Mouse (Mus musculus) kidney, adult 18-20 months (tissue): ENCODE measurements at regions not wholly inside any gene's neighbourhood (a gene's known extent, or its start where the extent isn't known, plus 50 kb on each side); places are given as distances from the start of the nearest gene placed in this dataset.

ENCODE experiments used
- DNase-seq: peaks from one replicate; pipeline ENCODE4 v3.0.0; 2021

DNA sequence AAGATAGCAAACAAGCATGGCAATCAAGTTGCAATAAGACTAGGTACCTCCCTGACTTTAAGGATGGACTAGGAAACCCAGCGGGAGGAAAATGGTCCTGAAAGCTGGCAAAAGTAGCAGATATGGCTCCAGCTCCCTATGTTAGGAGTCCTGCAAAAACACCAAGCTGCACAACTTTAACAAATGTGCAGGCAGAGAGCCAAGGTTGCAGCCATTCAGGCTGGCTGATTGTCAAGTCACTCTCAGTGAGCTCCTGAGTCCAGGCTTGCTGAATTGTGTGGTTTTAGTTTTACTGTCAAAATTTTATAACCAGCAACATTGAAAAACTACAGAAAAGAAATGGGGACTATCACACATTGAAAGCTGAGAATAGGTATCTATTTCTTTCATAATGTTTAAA lies 1122.8 kb upstream of the Slc10a2 start:
- DNase-seq = no peak

DNA sequence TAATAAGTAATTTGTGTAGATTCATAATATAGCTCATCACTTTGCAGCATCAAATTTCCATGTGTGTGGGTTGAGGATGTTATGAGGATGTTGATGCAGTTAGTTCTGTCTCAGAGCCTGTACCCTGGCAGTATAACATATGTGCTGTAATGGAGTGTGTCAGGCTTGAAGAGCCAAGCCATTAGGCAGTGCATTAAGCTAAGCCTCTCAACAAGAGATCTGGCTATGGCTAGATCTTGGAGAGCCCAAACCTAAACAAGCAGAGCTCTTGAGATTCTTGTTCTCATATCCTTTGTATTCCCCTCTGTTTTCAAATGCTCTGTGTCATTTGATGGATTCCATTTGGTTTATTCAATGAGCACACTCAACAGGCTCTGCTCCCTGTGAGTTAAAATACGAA lies 1120.0 kb upstream of the Slc10a2 start:
- DNase-seq = no peak

DNA sequence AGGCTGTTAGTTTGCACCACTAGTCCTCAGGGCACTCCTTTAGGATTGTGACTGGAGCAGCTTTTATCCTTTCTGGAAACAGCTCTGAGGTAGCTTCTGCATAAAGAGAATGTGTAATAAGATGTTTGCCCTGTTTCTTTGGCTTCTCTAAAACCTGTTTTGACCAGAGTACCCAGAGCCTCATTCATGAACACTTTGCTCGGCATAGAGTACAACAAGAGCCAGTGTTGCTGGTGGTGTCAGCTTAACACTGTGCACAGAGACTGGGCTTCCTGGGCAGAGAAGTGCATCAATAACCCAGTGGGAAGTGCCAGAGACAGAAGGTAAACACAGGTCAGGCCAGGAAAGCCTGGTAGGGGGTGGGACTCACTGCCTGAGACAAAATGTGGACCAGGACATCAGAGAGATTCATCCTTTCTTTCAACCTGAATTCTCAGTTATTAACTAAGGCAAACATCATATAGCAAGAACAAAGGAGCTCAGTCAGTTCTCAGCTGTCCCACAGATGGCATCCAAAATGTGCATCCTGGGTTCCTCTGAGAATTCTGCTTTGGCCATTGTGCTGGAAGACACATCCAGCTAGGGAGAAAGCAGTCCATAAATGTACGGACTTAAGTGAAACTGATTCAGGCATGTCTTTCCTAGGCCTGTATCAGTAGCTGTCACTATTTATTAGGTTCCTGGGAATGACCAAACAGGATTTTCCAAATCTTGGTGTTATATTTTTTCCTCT lies 1102.6 kb upstream of the Slc10a2 start:
- no peak for DNase-seq

DNA sequence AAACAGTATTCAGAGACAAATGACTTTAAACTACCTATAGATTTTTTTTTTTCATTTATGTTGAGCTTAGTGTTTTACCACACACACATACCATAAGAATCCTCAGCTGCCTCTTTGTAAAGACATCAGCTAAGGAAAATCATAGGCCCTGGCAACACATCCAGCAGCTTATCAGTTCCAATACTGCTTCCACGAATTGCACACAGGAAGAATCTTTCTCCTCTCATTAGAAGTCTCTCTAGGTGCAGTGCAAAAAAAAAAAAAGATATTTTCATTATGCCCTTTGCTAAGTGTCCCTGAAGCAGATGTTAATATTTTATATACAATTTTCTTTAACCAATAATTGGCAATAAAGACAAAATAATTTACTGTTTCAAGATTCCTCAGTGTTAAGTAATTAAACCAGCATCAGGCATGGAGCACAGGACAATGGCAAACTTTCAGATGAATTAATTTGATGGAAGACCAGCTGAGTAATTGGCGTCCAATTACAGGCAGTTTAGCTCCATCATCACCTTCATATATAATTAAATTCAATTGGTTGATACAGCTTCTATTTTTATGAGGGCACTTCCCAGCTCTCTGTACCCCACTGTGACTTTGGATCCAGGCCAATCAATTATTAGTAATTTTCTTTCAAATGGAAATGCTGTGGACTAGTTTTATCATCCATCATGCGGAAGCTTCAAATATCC lies 1099.0 kb upstream of the Slc10a2 start:
- DNase-seq = no peak

DNA sequence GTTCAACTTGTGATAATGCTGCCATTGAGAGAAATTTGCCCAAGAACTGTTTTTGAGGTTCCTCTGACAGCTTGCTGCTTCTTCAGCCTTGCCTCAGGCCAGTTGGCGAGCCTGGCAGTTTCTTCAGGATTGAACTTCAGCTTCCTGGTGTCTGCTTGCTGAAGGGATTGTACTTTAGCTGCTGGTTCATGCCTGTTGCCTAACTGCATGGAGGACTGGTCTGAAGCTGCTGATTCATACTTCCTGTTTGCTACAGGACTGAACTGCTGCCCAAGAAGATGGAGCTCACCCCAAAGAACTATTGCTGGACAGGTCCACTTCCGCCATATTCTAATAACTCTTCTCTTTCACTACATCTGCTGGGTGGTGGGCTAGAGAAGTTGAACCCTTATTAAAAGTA lies 1086.3 kb upstream of the Slc10a2 start:
- DNase-seq = no peak

DNA sequence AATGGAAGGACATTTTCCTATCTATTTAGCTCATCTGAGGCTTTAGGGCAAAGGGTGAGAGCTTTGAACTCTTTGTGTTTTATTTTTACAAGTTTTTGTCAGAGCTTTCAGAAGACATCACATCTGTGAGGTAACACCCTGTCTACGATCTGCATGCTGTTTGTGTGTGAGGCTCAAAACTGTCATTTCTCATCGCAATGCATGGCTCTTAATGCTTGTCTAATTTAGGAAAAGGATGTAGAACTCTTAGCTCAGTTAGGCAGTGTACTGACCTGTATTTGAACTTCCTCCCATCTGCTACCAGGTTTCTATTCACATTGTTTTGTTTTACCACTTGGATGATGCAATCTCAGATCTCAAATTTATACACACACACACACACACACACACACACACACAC lies 1083.3 kb upstream of the Slc10a2 start:
- no peak for DNase-seq

DNA sequence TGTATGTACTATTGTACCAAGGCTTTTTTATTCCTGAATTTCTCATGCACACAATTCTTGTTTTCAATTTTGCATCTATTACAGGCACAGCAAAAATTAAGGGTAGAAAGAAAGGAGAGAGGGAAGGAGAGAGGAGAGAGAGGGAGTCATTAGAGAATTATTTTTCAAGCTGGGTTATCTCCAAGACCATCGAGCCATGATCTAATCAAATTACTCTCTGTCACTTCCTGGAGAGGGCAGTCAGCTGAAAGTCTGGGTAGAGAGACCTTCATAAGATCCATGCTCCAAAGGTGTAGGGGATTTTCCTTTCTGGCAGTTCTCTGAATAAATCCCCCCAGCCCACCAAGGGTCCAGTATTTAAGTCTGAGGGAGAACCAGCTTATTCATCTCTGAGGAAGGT lies 1081.4 kb upstream of the Slc10a2 start:
- DNase-seq = no peak

DNA sequence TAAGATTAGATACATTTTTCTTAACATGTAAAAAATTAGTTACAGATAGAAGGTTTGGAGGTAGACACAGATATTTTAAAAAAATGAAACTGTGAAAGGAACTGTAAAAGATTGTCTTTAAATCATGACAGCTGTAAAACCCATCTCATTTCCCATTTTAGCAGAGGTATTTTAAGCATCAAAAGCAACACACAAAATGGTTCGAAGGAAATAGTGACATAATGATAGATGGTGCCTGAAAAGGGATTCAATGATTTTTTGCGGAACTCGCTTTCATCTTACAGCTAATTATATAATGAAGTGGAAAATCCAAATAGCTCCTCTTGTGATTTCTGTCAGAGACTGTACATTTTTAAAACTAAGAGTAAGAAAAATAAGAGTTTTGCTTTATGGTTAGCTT lies 1074.5 kb upstream of the Slc10a2 start:
- no peak for DNase-seq

DNA sequence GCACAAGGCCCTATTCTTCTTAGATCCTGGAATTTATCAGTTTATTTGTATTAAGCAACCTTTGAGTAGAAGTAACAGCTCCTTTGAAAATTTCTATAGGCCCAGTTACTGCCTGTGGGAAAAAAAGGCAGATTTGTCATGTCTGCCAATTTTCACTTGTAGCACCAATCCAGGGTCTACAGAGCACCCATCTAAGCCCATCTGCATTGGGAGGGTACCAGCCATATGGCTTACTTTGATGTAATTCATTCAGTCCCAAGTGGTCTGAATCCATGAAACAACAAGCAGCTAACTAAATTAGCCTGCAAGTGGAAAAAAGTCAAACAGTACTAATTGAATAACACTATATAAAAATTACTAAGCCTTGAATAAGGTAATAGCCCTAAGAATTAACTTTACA lies 1061.3 kb upstream of the Slc10a2 start:
- no peak for DNase-seq

DNA sequence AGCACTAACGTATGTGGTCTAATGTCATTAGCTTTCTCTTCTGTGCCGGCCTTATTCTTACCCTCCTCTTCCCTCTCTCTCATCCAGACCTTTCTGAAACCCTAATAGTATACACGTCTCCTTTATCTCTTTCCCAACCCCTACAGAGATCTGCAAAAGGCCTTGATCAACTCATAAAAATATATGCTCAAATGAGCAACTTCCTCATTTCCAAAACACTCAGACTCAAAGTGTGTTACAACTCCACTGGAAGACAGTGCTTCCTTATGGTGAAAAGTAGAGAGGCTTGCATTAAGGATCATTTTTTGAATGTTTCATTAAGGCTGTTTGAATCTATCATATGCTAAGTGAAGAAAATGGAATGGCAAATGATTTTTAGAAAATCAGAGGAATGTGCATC lies 1060.1 kb upstream of the Slc10a2 start:
- DNase-seq = no peak

DNA sequence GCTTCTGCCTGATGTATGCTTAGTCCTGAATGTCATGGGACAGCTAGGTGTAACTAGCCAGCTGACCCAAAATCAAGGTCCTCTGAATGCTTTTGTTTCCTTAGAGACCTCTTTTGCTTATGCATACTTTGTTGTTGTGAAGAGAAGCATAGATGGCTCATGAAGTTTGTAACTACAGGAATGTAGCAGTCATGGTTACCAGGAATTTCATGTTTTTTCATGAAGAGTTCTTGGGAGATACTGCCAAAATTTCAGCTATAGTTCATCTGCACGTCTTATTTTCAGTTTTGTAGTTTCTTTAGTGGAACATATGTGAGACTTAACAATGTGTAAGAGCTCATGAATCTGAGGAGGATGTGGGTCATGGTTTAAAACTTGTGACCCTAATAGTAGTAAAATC lies 1059.6 kb upstream of the Slc10a2 start:
- no peak for DNase-seq

DNA sequence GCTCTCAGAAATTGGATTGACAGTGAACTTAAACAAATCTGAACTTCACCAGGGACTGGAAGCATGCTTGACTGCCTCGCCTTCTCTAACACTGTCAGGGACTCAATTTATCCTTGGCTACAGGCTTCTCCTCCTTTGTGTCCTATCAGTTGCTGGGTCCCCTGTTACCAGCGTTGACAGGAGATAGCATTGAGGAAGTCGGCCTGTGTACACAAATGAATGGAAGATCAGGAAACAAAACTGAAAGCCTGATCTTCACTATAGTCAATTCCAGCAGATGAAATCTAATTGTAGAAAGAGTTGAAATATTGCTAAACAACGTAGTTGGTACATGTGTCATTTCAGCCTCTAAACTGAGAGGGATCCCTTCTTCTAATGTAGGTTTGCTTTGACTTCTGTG lies 1039.4 kb upstream of the Slc10a2 start:
- DNase-seq = no peak

DNA sequence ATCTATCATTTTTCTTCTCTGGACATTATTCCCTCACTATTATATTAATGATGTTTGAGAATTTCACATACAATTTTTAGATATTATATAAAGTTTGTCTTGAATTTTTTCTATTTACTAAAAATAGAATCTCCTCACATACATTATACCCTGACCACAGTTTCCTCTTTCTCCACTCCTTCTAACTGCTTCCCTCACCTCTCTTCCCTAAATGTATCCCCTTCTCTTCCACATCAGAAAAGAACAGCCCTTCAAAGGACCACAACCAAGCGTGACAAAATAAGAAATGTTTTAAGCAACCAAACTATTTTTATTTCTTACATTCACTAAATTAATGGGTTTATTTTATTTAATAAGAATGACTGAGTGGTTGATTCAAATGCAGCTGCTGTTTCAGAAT lies 1034.9 kb upstream of the Slc10a2 start:
- DNase-seq = no peak

DNA sequence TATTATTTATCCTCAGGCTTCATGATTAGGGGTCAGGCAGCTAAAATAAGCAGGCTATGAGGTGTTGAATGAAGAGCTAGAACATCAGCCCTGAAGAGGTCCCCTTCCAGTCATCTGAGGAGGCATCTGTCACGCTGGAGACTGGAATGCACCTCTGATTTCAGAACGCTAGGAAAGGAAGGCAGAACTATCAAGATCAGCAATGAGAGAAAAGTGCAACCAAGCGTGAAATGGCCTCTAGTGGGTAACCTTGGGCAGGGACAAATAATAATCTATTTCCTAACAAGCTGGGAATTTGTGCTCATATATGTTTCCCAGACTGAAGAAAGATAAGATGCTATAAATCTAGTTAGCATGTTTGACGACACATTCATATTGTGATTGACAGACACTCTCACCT lies 1034.0 kb upstream of the Slc10a2 start:
- no peak for DNase-seq

DNA sequence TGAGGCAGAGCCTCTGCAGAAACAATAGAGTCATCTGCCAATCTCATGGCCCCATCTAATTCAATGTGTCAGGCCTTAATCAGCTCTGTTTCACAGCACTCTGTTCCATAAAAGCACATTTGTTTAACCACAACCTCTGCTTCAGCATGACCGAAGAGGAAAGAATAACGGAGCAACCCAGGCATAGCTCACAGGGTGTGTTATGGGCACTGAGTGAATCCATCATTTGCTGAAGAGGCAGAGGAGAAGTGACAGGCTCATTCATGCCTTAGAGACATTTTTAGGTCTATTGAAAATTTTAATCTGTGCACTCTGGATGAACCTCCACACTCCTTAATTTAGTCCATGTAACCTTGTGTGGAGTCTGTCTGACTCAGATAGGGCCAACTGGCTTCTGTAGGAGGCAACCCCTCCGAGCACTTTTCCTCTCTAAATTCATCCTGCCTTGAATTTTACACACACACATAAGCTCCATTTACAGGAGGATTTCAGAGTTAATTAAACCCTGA lies 1027.1 kb upstream of the Slc10a2 start:
- DNase-seq = no peak

DNA sequence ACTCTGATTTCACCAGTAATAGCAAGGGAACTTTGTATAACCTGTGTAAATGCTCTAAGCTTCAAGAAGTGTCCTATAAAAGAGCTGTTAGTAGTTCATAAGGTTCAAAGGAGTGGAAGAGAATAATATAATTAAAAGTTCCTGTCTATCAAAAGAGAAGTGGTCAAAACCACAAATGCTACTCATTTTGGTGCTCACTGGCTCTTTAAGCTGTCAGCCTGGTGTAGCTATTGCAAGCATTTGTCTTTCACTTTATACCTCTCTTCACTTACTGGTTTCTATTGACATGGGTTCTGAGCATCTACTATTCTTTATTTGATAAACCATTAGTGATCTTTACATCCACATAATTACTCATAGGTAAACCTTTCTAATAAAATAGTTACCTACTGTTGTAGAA lies 1020.1 kb upstream of the Slc10a2 start:
- DNase-seq = no peak

DNA sequence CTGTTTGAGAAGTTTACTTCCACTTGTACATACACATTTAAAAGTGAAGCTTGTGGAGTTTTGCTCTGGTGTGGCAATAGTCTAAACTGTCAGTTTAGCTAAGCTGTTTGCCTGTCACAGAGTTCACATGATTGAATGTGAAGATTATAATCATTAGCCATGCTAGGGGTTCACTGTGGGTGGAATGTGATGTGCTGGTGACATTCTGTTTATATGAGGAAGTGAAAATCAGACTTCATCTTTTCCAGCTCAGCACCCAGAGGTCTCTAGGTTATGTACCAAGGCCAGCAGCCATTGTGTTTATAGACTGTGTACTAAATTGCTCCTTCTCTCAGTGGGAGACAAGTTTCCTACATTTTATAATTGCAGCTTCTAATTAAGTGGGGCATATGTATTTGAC lies 1014.4 kb upstream of the Slc10a2 start:
- DNase-seq = no peak

DNA sequence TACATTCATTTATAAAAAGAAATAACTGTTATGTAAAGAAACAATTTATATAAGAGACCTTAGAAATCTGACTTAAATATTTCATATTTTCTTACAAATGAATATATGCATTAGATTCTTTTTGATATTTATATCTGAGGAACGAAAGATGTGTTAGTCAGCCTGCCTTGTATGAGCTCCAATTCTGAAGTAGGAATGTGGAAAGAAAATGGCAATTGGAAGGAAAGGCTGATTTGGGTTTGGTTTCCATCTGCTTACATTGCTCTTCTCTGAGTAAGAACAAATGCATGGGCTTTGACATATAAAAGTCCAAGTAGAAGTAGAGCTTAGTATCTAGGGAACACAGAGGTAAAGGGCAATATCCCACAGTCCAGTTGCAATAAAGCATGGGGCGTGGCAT lies 1006.2 kb upstream of the Slc10a2 start:
- DNase-seq = no peak

DNA sequence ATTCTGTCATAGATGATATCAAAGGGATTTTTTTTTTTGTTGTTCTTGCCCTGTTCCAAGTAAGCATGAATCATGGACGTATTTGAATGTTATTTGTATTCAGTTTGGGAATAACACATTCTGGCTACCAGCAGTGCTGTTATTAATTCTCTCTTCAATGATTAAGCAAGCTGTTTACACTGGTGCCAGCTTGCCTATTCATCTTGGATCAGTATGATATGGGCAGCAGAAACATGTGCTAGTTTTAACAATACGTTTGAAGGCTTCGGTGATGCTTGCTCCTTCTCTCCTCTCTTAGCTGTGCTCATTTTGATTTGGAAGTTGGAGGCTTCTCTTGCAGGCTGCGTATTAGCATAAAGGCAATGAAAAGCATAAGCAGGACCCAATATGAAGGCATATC lies 984.9 kb upstream of the Slc10a2 start:
- DNase-seq = no peak

DNA sequence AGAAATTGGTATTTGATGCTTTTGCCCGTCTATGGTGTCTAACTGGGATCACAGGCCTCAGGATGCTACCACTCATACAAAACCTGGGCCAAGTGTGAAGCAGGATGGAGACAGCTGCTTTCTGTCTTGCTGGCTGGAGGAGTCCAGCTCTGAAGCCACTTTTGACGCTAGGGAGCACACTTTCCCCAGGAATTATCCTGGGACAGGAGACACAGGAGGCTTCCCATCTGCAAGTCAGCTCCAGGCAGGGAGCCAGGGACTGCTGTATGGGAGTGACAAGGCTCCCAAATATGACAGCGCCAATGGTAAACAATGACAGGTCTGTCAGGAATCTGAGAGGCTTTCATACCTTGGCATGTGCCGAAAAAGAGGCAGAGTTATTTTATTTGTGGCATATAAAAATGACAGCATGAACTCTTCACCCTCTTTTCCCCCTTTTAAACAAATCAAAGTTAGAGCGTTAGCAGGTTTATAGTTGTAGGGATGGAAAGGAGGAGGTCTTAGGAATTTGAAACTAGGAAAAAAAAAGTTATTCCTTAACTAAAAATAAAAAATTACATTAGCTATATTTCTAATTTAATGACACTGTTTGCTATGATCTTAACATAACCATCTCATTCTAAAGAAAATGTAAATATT lies 938.9 kb upstream of the Slc10a2 start:
- peak; percentile 6 for DNase-seq

DNA sequence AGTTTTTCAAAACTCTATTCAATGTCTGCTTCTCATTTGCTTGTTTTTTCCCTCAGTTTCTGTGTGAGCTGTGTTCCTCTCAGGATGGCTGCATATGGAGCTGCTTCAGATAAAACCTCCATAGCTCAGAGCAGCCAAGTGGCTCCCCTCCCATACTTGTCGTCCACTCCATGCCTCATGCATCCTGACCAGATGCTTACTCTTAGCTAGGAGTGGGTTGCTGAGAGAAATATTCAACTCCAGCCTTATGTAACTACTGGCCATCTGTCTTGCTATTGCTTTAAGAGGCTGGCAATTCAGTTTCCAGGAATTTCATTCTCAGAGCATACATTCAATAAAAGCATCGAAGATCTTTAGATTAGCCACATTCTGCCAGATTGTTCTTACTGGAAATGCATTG lies 907.1 kb upstream of the Slc10a2 start:
- no peak for DNase-seq

DNA sequence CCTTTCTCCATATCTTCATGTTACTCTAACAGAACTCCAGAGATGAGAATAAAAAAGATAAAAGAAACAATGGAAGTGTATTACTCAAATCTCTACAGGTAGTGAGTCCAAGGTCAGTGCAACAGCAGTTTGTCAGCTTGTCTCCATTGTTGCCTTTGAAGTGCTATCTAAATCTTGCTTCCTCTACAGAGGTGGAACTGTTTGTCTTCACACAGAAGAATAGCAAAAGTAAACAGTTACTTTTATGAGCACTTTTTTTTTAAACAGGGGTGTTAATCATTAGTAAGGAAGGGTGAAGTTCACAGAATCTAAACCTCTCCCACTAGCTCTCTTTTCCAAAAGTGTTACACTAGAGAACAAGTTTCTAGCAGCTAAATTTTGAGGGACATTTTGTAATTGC lies 906.0 kb upstream of the Slc10a2 start:
- no peak for DNase-seq

DNA sequence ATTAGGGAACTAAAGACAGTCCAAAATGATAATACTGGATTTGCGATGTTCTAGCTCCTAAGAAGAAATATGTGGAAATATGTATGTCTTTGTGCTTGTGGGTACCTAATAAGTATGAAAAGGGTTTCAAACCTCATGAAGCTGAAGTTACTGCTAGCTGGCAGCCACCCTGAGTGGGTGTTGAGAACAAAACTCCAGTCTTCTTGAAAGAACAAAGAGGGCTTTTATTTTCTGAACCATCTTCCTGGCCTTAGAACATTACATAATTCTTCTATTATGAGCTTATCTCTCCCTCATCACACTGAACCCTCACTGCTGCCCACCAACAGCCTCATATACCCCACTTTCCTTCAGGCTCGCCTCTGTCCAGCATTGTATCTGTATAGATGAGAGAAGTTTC lies 905.6 kb upstream of the Slc10a2 start:
- DNase-seq = no peak

DNA sequence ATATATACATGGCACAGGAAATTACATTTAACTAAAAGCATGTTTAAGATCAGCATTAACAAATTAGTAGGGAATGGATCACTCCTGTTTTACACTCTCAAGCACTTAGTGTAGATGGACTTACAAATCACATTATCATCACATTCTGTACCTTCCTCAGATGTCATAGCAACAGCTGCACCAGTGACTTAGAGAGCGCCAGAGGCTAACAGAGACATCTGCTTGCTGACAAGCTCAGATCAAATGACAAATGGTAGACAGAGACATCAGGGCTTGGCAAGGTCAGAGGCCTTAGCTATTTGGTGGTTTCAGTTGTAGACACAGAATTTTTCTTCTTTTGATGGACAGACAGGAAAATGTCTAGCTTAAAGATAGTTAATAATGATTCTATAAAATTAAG lies 897.5 kb upstream of the Slc10a2 start:
- no peak for DNase-seq
